Mouse (Mus musculus): ENCODE results near the gene Rfc4. TPM values are rescaled to one million over a fixed set of nuclear protein-coding genes. Genes with fewer than 3 reads are reported as not detected.
A peak's percentile ranks its signal among the peaks of the same experiment; 100 is the strongest.

Gene Rfc4
- total RNA-seq, 4 experiments from 2014 or later = 7.1 to 10.8 (median 9.2) TPM

DNA sequence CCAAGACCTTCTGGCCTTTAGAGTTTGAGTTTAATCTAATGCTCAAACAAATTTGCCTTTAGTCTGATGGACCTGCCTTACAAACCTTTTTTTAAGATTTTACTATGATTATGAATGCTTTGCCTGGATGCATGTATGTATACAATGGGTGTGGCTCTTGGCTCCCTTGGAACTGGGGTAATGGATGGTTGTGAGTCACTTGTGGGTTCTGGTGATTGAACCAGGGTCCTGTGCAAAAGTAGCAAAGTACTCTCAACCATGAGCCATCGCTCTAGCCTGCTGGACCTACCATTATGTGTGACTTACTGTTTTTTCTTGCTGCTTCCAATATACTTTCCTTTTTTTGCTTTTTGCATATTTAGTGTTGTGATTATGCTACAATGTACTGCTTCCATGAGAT lies 4.8 kb upstream of the Rfc4 start:
- DNase-seq = no peak

DNA sequence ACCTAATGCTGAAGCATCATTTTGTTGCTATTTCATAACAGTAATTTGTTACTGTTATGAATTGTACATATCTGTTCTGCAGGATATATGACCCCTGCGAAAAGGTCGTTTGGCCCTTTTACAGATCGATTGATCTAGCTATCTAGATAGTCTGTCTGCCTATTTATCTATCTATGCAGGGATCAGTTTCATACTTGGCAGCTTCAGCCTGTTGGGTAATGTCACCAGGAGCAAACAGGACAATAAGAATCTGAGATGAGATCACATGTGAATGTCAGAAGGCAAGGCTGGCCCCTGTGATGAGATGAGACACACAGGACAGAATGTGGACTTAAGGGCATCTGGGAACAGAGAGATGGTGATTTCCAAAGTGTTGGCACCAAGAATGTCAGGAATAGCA lies 2.8 kb upstream of the Rfc4 start:
- DNase-seq = no peak

DNA sequence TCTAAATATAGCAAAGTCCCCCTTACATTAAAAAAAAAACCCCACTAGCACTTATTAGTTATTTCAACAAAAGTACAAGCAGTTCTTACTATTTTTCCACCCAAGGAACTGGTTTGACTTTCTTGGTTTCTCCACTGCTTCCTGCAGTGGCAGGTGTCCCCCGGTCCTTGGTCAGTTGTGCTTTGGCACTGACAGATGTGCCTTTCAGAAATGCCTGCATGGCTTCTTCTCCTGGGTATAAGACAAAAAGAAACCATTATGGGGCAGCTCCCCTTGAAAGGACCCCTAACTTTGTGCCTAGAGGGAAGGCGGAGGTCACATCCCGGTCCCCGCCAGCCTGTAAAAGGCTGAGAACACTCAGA lies 245 bp downstream of the Rfc4 start:
- no peak for DNase-seq

DNA sequence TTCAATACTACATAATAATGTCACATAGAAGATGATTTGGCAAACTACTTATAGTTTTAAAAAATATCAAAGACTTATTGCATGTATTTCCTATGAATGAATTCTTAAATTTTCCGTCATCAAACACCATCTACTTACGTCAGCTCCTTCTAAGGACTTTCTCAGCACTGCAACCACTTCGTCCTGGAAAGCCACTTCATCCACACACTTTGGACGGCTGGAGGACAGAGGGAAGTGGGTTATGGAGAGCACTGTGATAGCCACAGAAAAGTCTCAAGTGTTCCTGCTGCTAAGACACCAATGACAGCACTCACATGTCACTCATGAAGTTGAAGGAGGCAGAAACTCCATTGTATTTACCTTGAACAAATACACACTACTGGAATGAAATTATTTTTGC lies 3.1 kb downstream of the Rfc4 start:
- DNase-seq = no peak

DNA sequence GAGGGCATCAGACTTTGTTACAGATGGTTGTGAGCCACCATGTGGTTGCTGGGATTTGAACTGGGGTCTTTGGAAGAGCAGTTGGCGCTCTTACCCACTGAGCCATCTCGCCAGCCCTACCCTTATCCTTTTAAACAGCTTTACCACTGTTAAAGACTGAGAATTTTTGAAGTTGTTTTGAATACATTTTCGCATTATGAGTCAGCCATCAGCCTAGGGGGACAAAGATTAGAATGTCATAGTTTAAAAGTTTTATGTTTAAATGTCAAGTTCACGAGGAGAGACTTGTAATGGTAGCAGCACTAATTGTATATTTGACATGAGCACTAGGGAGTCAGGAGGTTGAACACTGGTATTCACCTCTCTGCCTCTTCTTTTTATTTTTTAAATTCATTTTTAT lies 4.4 kb downstream of the Rfc4 start:
- no peak for DNase-seq

DNA sequence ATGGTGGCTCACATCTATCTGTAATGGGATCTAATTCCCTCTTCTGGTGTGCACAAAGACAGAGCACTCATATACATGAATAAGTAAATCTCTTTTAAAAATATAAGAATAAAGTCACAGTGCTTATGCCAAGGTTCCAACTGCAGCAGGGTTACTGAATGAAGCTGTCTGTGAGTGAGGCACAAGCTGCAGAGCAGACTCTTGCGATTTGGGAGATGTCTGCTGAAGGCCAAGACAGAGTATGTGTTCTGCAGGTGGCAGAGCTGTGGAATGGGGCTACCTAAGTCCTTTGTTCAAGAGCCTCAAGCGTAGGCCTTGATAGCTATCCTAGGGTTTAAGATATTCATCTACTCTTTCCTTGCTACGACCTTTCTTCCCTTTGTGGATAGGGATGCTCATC lies 5.1 kb downstream of the Rfc4 start:
- no peak for DNase-seq

DNA sequence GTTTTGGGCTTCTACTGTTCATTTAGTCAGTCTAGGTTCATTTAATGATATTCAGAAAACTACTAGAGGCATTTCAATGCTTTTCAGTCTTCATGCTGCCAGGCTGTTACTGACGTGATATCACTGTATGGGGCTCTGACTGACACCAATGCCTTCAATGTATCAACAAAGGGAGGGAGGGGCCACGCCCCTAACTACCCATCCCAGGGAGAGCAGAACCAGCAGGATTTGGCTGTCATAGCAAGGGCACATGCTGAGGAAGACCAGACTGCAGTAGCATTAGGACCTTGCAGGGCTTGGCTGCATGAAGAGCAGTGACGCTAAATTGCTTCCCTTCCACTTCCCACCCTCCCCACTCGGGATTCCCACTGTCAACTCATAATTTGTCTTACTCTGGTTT lies 10.4 kb downstream of the Rfc4 start:
- DNase-seq = no peak

DNA sequence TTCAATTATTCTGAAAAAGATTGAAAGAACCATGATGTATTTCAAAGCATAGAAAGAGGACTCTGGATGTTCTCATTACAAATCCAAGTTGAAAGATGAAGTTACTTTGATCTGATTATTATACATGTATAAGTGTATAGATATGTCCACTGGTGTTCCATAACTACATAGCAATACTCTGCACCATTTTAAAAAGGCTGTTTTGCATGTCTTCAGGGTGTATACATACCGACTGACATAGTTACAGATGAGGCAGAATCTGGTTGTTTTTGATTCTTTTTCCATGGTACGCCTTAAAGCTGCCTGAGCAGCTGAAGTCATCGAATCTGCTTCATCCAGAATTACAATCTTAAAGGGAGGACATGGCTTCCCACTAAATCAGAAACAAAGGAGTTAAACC lies 12.1 kb downstream of the Rfc4 start:
- DNase-seq = no peak

DNA sequence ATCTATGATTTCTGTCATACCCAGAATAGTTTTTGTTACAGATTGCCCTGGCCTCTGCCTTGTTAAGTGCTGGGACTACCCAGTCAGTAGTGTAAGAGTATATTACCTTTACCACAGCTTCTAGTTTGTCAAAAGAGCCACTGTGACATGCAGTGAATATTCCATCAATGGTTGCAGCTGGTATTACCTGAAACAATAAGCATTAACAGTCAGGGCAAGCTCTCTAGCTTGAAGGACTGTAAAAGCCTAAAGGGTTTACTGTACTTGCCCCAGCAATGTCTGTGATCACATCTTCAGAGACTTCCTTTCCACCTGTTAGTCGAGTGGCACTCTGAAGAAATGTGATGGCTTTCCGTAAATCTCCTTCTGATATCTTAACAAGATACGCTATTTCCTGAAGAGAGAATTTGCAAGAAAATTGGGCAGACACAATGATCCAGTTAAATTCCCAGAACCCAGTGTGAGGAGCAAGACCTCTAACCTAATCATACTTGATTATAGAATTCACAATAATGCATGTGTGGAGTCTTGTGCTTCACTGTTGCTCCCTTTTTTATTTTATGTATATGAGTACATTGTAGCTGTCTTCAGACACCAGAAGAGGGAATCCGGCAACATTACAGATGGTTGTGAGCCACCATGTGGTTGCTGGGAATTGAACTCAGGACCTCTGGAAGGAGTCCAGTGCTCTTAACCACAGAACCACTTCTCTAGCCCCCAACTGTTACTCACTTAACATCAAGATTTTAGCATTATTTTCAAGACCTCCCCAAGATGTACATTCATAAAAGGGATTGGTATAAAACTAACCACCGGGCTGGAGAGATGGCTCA lies 13.0 kb downstream of the Rfc4 start:
- no peak for DNase-seq

DNA sequence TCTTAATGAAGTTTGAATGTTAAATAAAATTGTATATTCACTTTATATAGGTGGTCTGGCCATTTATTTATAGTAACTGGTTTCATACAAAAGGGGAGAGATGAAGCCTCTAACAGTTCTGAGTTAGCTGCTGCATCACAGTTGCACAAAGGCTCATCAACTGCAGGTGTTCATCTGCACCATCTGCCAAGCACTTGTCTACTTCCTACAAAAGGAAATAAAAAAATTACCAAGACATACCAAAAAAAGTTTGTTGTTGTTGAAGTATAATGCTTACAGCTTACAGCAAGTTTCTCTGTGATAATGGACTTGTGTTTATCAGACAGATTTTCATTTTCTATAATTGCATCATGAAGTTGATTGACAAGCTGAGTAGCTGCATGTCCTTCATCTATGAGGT lies 13.6 kb downstream of the Rfc4 start:
- no peak for DNase-seq

DNA sequence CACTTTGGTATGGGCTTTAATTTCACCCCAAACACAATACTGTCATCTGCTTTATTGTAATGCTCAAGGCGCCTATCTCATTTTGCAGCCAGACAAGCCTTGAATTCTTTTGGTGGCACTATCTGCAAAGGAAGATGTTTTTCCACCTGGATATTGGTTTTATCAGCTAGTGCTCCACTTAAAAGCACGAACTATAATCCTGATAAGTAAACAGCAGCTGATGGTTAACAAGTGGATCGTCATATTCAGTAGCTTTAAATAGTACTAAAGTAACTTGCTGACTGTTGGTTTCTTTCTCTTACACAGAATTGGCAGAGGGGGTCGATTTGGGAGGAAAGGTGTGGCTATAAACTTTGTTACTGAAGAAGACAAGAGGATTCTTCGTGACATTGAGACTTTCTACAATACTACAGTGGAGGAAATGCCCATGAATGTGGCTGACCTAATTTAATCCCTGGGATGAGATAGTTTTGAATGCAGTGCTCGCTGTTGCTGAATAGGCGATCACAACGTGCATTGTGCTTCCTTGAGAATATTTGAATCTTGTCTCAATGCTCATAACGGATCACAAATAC lies 14.6 kb downstream of the Rfc4 start:
- DNase-seq = no peak

DNA sequence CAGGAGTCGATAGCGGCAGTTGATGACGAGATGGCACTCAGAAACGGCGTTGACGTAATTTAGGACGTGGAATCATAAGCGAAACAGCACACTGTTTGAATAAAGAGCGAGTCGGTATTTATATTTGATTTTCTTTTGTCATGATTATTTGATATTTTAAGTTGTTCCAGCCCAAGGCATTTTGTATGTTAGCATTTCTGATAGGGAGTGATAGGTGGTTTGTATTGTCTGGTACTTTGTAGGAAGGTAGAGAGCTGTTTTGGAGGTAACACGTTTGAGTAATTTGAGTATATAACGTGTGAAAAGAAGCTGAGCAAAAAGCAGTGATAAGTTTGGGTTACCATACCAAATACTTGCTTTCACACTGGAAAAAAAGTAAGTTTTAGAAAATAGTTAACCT lies 15.2 kb downstream of the Rfc4 start:
- no peak for DNase-seq

DNA sequence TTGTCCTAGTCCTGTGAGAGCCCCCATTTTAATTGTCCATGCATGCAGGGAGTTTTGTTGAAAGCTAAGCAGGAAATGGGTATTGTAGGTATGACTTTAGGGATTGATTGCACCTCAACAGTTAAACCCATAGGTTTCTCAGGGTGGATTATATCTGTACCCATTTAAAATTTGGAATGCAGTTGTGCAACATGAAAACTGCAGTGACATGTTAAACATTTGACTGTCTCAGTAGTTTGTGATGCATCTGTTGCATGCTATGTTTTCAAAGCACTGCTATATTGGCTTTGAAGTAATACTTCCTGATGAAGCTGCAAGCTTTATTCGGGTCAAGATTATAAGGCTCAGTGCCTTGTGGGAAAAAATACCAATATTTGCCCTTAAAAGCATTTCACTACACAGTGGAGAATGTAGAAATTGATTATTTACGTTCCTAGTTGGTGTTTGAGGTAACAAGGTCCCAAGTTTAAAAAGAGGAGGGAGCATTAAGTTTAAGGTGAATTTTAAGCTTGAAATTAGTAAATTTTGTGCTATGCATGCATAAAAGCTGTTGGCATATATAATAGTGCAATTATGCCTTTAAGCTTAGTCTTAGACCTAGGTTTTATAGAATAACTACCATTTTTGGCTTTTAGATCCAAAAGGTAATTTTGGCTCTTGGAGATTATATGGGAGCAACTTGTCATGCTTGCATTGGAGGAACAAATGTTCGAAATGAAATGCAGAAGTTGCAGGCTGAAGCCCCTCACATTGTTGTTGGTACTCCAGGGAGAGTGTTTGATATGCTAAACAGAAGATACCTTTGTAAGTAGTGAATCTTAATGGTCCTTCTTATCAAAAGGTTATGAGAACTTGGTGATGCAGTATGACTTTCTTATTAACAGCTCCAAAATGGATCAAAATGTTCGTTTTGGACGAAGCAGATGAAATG lies 17.9 kb downstream of the Rfc4 start:
- DNase-seq = no peak

DNA sequence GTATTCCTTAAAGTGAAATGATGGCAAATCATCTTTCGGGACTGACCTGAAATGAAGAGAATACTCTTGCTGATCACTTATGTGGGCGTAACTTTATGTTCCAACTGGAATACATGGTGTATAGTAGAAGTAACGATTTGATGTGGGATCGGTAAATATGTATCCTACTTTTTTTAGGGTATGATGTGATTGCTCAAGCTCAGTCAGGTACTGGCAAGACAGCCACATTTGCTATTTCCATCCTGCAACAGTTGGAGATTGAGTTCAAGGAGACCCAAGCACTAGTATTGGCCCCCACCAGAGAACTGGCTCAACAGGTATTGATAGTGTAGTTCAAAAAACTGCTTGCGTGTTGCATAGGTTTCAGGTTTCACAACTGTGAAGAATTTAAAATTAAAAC lies 18.6 kb downstream of the Rfc4 start:
- DNase-seq = no peak

DNA sequence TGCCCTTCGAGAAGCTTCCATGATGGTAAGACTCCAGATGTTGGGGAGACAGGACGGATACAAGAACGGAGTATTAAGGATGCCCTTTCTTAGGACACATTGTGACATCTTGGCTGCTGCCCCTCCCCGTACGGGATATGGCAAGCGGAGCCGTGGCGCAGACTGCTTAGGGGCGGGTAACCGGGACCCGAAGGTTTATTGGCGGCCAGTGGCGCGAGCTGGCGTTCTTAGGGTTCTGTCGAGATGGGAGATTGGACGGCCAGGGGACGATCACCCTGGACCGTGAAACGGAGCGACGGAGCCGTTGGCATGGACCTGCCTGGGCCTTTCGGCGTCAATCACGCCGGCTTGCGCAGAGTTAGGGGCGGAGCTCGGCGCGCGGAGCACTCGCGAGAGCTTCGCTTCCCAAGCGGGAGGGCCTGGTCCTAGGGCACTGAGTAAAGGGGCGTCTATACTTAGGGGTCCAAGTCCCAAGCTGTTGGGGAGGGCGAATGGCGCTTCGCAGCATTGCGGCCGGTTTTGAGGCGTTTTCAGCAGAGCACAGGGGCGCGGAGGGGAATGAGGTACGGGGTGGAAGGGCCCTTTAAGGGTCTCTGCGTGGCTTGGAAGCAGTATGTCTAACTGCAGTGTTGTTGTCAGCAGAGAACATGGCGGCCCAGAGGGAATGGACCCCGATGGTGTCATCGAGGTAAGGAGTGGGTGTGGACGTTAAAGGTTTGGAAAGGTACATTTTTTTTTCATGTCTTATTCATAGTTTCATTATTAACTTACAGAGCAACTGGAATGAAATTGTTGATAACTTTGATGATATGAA lies 19.4 kb downstream of the Rfc4 start:
- peak; percentile 81 for DNase-seq

DNA sequence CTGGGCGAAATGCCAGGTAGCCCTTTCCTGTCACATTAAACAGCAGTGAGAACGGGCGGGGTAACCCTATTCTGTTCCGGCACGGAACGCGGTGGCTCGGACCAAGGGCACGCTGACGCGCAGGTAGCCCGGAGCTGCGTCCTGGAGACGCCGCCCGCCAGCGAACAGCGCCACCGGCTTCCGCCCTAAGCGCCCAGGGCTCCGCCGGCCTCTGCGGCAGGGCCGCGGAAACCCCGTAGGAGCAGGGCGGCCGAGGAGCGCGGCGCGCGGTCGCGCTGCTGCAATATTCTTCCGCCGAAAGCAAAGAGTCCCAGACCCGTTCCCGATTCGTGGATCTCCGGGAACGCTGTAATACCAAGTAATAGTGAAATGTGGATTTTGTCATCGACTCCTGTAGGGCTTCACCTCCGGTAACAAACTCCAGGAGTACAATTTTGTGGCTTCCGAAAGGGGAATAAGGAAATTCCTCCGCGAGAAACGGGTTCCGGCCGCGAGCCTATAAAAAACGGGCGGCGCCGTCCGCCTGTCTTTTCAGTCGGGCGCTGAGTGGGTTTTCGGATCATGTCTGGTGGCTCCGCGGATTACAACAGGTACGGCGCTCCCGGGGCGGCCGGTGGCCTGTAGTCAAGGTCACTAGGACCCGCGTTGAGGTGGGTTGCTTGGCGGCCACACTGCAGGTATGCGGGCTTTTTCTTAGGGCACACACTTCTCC lies 20.1 kb downstream of the Rfc4 start, which contains the start of gene Eif4a2:
Eif4a2 (plus strand) TSS at position 214 of the 712 bp plus-strand sequence.
- peak; percentile 88 for DNase-seq

DNA sequence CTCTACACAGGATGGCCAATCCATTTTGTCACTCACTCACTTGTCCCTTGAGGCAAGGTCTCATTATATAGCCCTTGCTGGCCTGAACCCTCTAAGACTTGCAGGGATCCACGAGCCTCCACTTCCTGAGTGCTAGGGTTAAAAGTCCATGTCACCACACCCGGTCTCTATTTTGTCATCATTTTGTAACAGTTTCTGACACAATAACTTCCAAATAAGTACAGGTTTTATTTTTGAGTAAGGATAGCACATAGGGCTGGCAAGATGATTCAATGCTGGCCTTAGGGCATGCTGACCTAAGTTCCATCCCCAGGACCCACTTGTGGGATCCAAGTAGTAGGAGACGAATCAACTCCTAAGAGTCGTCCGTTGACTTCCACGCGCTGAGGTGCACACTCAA lies 21.4 kb downstream of the Rfc4 start:
- DNase-seq = no peak

DNA sequence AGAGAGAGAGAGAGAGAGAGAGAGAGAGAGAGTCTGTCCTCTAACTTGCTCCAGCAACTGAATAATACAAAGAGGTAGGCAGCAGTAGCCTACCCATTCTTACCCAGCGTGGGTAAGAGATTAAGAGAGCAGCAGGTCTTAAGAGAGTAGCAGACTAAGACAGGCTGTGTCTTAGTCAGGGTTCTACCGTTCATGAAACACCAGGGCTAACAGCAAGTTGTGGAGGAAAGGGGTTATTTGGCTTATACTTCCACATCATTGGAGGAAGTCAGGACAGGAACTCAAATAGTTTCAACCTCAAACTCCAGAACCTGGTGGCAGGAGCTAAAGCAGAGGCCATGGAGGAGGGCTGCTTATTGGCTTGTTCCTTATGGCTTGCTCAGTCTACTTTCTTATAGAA lies 23.7 kb downstream of the Rfc4 start:
- no peak for DNase-seq

DNA sequence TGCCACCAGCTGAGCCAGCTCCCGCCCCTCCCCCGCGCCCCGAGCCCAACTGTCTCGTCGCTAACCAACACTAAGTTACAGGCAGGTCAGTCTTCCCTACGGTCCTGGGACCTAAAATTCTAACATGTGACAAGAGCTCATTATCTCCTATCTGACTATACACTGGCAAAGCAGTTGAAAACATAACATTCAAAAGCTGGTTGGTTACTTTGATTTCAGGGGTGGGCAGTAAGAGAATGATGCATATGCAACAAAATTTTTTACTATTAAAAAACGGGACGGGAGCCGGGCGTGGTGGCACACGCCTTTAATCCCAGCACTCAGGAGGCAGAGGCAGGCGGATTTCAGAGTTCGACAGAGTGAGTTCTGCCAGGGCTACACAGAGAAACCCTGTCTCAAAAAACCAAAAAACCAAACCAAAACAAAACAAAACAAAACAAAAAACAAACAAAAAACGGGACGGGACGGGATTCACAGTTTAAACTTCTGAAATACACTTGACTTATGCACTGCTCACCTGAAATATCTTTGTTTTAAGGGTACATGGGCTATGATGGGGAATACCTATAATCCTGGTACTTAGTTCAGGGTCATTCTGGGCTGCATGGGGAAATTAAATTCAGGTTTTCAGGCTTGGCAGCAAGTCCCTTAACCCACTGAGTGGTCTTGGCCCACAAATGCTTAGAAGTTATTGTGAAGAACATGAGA lies 24.3 kb downstream of the Rfc4 start:
- no peak for DNase-seq

DNA sequence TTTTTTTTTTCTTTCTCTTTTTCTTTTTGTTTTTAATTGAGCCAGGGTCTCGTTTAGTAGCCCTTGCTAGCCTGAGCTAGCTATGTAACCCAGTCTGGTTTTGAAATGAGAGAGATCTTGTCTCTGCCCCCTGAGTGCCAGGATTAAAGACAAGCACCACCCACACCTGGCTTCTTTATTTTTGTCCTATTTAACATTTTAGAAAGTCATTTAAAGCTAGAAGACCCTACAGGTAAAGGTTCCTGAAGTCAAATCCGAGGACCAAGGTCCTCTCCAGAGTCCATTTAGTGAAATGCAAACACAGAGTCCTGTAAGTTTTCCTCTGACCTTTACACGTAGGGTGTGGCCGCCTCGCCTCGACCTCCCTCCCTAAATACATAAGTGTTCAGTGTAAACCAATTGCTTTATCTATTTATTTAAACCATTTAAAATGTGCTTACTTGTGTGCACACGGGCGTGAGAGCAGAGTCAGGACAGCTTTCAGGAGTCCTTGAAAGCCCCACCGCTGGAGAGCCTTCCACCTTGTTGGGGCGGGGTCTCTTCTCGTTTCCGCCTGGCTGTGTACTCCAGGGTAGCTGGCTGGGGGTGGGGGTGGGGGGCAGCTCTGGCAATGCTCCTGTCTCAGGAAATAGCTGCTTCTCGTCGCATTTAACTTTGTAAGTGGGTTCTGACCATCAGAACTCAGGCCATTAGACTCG lies 25.0 kb downstream of the Rfc4 start:
- no peak for DNase-seq

DNA sequence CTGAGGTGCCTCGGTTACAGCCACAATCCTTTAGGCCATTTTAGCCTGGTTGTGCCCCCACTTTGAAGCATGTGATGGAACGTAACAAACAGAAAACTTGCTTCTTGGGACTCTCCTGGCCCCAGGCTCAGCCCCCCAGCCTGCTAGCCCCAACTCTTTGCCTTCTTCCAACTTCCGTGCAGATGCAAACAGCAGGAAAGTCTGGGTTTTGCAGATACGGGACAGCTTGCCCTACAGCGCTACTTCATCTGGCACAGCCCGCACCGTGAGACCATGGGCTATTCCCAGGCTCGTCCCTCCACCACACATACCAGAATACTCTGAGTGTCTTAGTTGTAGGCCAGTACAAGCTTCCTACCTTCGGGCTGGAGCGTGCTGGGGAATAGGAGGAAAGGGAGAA lies 26.9 kb downstream of the Rfc4 start:
- DNase-seq = no peak
